Mouse (Mus musculus) erythroblast, embryonic 14.5 days (primary cell): ENCODE measurements around the gene Galnt17. TPM values are rescaled to one million over a fixed set of nuclear protein-coding genes. Genes with fewer than 3 reads are reported as not detected.

Source experiments
- H3K27me3 ChIP-seq: 2 replicates; pipeline ENCODE4 v1.6.1; 2012; ENCODE audit warnings: inconsistent platforms; ENCODE audit not compliant: control insufficient read depth
- H3K36me3 ChIP-seq: 2 replicates; pipeline ENCODE4 v1.6.1; 2012; ENCODE audit warnings: mild to moderate bottlenecking, inconsistent platforms; ENCODE audit not compliant: control insufficient read depth
- H3K4me1 ChIP-seq: 2 replicates; pipeline ENCODE4 v1.6.1; 2012; ENCODE audit warnings: inconsistent platforms; ENCODE audit not compliant: control insufficient read depth
- H3K4me3 ChIP-seq: replicated peaks from 2 replicates; pipeline ENCODE3; 2012; ENCODE audit warnings: moderate library complexity, mild to moderate bottlenecking, inconsistent platforms
- H3K9me3 ChIP-seq: 2 replicates; pipeline ENCODE4 v1.6.1; 2012; ENCODE audit warnings: low read length, inconsistent platforms, mixed read lengths; ENCODE audit not compliant: control insufficient read depth
- GATA1 ChIP-seq: IDR thresholded peaks from 2 replicates; pipeline ENCODE4 v1.6.1; 2012; ENCODE audit warnings: low read length, inconsistent platforms, mixed read lengths
- TAL1 ChIP-seq: IDR thresholded peaks from 3 replicates; pipeline ENCODE4 v1.6.1; 2012; ENCODE audit warnings: low read length, inconsistent platforms, mixed read lengths
- polyA plus RNA-seq: library from polyadenylated mRNA; stranded (reverse); fragments of >175 nt; gene quantifications from 2 replicates; pipeline ENCODE4 v1.2.3, GENCODE M21; 2012

Galnt17 gene
- polyA plus RNA-seq, 1 experiment = not detected

GRCm38 (mm10) chr5:130858148-130858547, 450.1 kb downstream of the Galnt17 start:
- TF ChIP-seq GATA1 (no peak), TAL1 (no peak)
- H3K4me1 ChIP-seq = no peaks in the 10 kb centered on the region
- no peaks in the 10 kb centered on the region for H3K36me3 ChIP-seq
- H3K27me3 ChIP-seq = no peaks in the 10 kb centered on the region
- peaks cover 3% of the 10 kb centered on the region for H3K9me3 ChIP-seq
- no peak overlapping the region for H3K4me3 ChIP-seq

GRCm38 (mm10) chr5:130854430-130854829, 453.9 kb downstream of the Galnt17 start:
- TF ChIP-seq GATA1 (no peak), TAL1 (no peak)
- Histone ChIP-seq H3K4me3 (no peak overlapping the region), H3K27me3 (no peaks in the 10 kb centered on the region), H3K36me3 (no peaks in the 10 kb centered on the region), H3K4me1 (no peaks in the 10 kb centered on the region), H3K9me3 (no peaks in the 10 kb centered on the region)

- H3K27me3 ChIP-seq = no peaks in the 10 kb centered on the region
- no peaks in the 10 kb centered on the region for H3K9me3 ChIP-seq
- H3K36me3 ChIP-seq = no peaks in the 10 kb centered on the region
- no peak overlapping the region for H3K4me3 ChIP-seq
- no peaks in the 10 kb centered on the region for H3K4me1 ChIP-seq
- TF ChIP-seq TAL1 (no peak), GATA1 (no peak)
Measured at GRCm38 (mm10) chr5:130853371-130853770, 454.9 kb downstream of the Galnt17 start.

- TF ChIP-seq GATA1 (no peak), TAL1 (no peak)
- no peaks in the 10 kb centered on the region for H3K4me1 ChIP-seq
- no peaks in the 10 kb centered on the region for H3K36me3 ChIP-seq
- H3K27me3 ChIP-seq = no peaks in the 10 kb centered on the region
- H3K4me3 ChIP-seq = no peak overlapping the region
- no peaks in the 10 kb centered on the region for H3K9me3 ChIP-seq
Measured at GRCm38 (mm10) chr5:130852182-130852581, 456.1 kb downstream of the Galnt17 start.

GRCm38 (mm10) chr5:130849610-130850009, 458.7 kb downstream of the Galnt17 start:
- TF ChIP-seq TAL1 = no peak
- TF ChIP-seq GATA1 = no peak
- H3K4me1 ChIP-seq = no peaks in the 10 kb centered on the region

GRCm38 (mm10) chr5:130848562-130848961, 459.7 kb downstream of the Galnt17 start:
- H3K4me3 ChIP-seq = no peak overlapping the region
- no peaks in the 10 kb centered on the region for H3K27me3 ChIP-seq
- no peaks in the 10 kb centered on the region for H3K4me1 ChIP-seq
- no peaks in the 10 kb centered on the region for H3K36me3 ChIP-seq
- no peaks in the 10 kb centered on the region for H3K9me3 ChIP-seq
- no peak for TF ChIP-seq TAL1
- no peak for TF ChIP-seq GATA1

More at GRCm38 (mm10) chr5:130849610-130850009, 458.7 kb downstream of the Galnt17 start:
- H3K27me3 ChIP-seq = no peaks in the 10 kb centered on the region
- H3K4me3 ChIP-seq = no peak overlapping the region
- H3K36me3 ChIP-seq = no peaks in the 10 kb centered on the region
- H3K9me3 ChIP-seq = no peaks in the 10 kb centered on the region

GRCm38 (mm10) chr5:130825797-130826196, 482.5 kb downstream of the Galnt17 start:
- no peaks in the 10 kb centered on the region for H3K4me1 ChIP-seq
- TF ChIP-seq GATA1 (no peak), TAL1 (no peak)
- H3K27me3 ChIP-seq = no peaks in the 10 kb centered on the region
- no peak overlapping the region for H3K4me3 ChIP-seq
- peaks cover 27% of the 10 kb centered on the region for H3K9me3 ChIP-seq
- H3K36me3 ChIP-seq = no peaks in the 10 kb centered on the region
